Mouse (Mus musculus): ENCODE results near the gene Igfn1.

Gene Igfn1

DNA sequence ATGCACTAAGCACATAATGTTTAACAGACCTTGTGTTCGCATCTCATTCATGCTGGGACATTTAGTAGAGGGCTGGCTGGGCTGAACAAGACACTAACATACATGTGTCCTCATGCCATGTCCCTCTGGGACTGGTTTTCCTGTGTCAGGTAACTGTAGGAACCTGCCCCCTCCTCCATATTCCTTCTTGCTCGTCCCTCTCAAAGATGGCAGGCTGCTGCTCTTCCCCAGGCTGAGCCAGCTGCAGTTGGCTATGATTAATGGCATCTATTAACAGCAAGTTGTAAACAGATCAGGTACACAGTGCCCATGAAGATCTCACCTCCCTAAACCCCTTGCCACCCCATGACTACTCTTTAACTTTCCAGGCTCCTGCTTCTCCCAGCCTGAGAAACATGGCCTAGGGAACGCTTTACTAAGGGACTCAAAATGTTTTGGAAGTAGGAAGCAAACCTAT lies at the start of gene Igfn1:
TSS of gene Igfn1 (minus strand) at position 51 of the 457 bp plus-strand sequence.
- DNase-seq, result no peak

DNA sequence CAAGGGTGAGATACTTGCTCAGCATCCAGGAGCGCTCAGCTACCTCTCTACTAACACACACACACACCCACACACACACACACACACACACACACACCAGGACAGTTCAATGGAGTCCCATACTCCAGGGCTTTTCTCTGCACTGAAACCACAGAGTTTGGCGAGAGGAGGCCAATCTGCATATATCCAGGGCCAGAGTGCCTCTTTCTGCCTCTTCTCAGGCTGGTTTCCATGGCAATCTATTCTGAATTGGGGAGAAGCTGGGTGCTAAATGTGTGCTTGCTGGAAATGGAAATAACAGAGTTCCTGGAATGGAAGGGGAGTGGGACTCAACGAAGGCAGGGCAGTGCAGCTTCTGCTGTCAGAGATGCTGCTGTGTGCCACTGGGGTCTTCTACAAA lies 49.6 kb upstream of the Igfn1 start:
- DNase-seq, result no peak

DNA sequence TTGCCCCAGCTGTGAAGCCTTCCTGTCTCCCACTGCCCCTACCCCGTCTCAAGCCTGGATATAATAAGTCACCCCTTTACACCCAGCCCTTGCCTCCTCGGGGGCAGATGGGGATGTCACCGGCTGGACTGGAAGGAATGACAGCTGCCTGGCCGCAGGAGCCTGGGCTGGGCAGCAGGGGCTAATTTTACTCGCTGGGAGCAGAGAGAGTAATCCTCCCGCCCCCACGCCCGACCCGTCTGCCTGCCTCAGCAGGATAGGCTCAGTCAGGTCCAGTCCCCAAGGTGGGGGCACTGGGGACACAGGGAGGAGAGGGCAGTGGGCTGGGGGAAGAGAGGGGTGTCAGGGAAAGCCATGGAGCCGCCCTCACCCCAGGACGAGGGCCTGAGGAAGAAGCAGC lies 46.4 kb upstream of the Igfn1 start, which contains the start of gene Cacna1s:
TSS of gene Cacna1s (plus strand) at position 204 of the 400 bp plus-strand sequence.
- no peak for DNase-seq

DNA sequence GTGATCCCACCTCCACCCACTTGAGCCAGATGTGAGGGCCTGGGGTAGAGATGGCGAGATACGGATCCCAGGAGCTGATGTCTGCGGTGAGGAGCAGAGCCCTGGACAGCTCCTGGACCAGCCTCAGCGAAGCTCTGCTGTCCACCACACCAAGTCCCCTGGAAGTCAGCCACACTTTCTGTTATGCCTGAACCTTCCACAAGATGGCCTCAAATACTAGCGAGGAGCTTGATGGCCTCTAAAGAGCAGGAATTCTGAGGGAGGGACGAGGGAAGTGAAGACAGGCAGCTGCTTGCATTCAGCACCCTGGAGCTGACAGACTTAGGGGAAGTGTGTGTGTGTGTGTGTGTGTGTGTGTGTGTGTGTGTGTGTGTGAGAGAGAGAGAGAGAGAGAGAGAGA lies 45.3 kb upstream of the Igfn1 start:
- peak; percentile 13 to 17 for DNase-seq

DNA sequence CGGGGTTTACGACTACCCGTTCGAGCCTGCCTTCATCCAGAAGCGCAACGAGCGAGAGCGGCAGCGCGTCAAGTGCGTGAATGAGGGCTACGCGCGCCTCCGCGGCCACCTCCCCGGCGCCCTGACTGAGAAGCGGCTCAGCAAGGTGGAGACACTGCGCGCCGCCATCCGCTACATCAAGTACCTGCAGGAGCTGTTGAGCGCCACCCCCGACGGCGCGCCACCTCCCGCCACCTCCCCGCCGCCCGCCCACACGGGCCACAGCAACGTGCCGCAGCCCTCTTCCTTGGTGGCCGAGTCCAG lies 44.8 kb upstream of the Igfn1 start:
- peak; percentile 35 to 43 for DNase-seq

DNA sequence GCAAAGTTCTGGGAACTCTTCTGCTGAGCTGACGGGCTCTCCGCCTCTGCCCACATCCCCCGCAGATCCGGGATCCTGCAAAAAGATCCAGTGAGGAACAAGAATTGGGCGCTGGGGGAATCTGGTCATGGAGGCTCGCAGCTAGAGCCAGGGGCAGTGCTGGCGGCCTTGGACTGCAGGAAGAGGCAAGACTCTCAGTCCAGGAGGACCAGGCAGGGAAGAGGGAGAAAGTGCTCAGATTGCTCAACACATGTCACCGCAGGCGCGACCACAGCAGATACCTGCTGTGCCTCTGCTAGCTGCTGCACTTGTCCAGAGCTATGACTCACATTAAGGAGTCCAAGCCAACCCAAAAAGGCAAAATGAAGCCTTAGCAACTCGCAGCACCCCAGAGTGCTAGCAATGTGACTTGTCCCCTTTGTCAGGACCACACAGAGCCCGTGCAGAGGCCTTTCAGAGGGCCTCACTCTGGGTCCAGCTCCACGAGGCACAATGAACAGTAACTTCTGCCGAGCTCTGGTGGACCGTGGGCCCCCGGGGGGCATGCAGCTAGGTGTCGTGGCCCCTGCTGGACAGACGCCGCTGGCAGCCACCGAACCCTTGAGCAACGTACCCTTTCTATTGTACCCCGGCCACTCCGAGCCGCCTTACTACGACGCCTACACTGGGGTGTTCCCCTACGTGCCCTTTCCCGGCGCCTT lies 44.3 kb upstream of the Igfn1 start, which contains the start of gene Ascl5:
TSS of gene Ascl5 (plus strand) at position 493 of the 701 bp plus-strand sequence.
- no peak for DNase-seq

DNA sequence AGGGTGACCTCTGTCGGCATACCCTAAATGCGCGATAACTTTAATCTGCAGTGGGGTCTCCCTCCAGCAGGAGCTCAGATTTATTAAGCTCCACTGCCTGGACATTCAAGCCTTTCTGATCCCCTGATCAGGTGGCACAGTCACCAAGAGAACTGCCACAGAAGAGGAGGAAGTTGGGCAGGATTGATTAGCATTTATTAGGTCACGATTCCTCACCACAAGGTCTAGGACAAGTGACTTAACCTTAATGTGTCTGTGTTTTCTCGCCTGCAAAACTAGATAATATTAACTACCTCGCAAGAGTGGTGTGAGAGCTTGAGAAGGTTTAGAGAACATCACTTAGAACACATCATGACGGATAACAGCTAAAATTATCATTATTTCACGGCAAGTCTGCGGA lies 41.8 kb upstream of the Igfn1 start:
- no peak for DNase-seq

DNA sequence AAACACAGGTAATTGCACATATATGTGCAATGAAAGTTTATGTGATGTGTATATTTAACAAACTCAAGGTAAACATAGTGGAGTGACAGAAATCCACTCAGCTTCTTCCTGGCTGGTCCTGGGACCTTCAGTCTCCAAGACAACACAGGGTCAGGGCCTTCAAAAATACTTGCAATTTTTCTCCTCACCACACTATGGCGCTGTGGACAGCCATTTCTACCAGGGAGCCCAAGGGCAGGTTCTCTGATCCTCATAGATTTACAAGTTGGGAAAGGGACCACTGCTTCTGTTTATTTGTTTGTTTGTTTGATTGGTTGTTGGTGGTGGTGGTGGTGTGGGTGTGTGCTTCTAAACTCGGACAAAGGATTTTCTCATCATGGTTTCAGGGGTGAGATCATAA lies 41.3 kb upstream of the Igfn1 start:
- no peak for DNase-seq

DNA sequence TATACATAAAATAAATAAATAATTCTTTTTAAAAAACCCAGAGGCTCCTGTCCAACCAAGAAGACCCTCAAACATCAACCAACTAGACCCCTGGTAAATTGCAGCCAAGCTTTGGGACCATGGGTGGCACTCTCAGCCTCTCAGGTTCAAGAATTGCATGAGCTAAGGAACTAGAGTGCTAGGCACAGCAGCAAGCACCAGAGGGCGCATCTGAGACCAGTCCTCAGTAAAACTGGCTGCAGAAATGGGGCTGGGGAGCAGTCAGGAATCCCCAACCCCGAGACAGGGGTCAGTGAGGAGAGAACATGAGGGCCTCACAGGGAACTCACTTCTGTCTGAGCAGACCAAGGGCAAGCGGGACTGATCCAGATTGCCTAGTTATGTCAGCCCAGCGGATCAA lies 39.6 kb upstream of the Igfn1 start:
- peak; percentile 60 to 67 for DNase-seq

DNA sequence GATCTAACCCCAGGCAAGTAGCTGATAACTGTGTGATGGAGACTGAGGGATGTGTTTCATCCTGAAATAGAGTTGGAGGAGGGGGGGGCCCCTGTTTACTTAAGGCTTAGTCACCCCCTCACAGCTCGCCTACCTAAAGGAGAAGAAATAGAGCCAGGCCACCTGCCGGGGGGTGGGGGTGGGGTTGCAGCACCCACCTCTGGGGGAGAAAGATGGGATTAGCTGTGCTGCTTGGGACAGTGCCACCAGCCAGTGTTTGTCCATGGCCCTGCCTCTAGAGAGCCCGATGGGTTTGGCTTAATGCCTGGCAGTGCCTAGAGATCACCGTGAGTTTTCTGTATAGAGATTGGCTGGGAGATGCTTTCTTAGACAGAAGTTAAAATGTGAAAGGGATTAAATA lies 34.7 kb upstream of the Igfn1 start:
- no peak for DNase-seq

DNA sequence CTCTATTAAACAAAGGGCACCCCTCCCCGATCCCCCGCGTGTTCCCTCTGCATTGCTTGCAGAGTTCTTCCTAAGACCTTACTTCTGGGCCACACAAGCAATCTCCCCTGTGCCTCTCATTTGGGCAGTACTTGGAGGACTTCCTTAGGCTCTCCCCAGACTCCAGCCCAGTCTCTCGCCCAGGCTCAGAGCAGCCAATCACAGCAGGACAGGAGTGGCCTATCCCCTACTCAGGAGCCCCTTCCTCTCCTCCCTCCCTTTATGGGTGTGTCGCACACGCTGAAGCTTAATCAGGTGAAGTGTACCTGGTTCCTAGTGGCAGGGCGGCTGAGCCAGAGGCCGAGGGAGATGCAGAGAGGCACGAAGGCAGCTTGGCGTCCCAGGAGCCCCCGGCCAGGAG lies 34.3 kb upstream of the Igfn1 start:
- no peak for DNase-seq

DNA sequence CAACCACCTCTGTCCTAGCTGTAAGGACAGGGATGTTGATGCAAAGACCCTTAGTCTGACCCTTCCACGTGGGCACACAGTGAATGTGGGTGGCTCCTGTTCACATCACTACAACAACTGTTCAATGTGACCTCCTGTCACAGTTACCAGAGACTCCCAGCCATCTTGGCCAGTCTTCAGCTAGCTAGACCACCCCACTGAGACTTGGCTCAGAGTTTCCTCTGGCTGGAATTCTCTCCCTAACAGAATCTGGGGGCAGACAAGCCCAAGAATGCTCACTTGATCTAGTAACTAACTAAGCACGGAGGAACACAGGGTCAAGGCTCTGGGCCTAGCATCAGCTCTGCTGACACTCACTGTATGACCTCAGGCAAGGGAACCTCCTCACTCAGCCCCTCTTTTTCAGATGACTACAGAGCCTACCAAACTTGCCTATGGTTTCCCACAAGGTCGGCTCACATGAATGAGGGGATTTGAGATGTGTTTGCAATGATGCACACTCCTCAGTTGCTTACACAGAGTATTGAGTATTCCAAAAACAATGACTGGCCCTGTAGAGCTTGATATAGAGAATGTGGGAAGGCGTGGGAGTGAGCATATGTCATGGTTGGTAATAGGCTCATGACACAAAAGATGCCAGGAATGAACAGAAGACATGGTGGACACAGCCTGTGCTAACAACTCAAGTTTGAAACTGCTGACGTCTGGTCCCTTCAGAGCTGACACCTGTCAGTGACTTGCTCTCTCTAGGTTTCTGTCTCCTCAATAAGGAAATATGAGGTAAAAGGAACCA lies 32.8 kb upstream of the Igfn1 start:
- DNase-seq, result no peak

DNA sequence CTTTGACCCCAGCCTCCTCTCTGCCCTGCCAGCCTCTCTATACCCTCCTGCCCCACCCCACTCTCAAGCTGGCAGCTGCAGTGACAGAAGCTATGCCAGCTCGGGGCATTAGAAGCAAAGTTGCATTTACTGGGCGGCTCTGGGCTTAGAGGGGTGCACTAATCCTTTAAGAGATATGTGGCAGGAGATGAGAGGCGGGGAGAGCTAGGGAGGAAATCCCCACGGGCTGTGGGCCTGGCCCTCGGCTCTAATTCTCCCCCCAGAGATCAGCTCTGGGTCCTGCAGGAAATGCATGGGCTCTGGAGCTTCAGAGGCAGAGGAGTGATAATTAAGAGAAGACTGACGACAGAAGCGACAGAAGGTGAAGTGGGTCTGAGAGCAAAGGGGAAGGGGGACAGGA lies 26.8 kb upstream of the Igfn1 start:
- no peak for DNase-seq

DNA sequence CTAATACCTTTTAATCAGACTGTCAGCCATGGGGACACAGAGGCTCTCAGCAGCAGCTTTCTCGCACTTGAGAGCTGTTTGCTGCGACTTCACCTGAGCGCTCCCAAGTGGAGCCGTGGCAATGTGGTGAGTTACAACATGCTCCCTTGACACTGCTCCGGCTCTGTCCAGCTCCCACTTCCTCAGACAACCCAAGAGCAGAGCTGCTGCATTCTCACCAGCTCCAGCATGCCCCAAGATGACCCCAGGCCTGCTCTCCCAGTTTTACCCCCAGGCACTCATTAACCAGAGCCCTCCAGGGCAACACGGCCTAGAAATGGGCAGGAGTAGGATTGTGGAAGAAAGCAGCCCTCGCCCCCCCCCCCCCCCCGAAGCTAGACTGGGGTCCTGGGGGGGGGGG lies 25.6 kb upstream of the Igfn1 start:
- no peak for DNase-seq

DNA sequence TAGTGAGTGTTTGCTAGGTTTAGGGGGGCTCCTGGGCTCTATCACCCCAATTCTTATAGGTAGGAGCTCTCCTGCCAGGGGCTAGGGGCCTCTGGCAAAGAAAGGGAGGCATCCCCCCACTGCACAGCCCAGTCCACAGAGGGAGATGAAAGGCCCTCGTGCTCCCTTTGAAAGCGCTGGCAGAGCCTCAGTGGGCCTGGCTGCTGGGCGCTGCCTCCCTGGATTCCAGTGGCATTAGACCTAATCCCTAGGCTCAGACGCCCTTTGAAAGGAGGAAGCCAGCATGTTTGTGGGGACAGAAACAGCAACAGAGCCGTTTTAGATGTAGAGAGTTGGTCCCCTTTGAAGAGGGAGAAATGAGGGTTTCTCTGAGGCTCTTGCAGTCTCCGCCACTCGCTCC lies 24.1 kb upstream of the Igfn1 start:
- DNase-seq, result no peak

DNA sequence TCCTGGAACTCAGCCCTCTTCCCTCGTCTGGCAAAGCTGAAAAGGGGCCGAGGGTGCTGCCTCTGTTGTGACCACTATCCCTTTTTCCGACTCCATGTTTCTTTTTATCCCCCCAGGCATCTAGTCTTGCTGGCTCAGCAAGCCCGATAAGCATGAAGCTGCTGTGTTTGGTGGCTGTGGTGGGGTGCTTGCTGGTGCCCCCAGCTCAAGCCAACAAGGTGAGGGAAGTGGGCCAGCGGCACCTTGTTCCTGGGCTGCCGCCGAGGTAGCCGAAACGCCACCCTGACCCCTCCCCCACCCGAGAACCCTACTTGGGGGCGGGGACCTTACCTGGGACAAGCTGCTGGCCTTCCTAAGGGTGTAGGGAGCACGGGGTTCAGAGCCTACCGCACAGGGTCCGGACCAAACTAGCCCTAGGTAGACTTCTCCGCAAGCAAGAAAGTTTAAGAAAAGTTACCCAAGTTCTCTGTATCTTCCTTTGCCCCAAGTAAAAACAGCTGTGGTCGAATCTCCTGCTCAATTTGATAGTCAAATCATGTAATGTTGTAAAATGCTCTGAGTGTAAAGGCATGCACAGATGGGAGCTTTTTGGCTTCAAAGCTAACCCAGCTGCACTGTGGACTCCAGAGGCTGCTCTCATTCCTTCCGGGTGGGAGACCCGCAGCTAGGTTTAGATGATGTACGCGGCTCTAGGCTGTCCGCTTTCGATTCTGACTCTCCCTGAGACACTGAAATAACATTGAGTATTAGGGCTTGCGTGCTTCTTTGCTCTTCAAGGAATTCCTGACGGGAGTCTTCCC lies 12.4 kb upstream of the Igfn1 start:
- DNase-seq, result peak; percentile 51 to 62

DNA sequence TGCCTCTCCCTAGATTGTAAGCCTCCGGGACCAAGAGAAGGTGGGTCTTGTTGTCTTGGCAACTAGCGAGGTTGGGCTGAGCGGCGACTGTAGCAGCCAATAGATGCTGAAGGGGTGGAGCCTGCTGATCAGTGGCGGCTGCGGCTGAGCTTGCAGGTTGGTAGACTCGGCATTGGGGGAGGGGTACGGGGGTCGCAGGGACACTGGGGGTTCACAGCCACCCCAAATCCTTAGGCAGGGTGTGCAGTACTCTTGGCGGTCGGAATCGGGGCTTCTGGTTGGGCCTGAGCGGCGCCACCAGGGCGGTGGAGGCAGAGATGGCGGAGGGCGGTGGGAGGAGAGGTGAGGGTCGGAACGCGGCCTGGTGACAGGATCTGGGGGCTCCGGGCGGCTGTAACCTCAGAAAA lies 11.8 kb upstream of the Igfn1 start:
- peak; percentile 86 to 89 for DNase-seq

DNA sequence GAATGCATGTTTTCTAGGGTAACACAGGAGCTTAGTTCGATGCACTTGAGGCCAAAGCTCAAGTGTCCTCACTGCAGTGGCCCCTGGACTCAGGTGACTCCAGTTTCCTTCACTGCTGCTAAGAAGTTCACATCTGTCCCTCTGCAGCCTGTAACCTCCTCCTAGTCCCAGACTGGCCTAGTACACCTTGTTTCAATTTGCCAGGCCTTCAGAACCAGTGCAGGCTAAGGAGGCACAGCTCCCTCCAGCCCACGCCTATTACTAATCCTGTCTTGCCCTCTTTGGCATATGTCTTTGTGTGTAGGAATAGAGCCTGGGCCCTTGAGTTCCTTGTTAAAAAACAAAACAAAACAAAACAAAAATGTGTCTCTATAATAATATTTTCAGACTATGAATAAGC lies 11.2 kb upstream of the Igfn1 start:
- no peak for DNase-seq

DNA sequence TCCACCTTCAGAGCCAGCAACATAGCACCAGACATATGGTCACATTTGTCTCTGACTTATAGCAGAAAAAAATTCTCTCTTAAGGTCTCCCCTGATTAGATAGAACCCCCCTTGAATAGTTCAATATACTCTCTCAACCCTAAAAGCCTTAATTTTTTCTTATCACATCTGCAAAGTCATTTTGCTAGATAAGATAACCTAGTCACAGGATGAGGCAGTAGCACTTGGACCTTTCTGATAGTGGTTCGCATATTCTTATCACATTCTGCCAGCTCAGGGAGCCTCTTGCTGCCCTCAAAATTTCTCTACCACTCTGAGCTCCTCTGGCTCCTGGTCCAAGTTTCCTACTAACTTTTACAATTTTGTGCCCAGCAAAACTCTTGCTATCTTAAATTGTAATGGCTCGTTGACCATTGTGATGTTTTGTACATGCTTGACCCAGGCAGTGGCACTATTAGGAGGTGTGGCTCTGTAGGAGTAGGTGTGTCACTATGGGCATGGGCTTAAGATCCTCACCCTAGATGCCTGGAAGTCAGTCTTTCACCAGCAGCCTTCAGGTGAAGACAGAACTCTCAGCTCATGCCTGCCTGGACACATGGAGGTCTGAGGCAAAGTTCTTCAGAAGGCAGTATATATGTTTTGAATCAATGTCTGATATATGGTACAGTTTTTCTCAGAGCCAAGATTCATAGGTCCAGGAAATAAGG lies 8.8 kb upstream of the Igfn1 start:
- no peak for DNase-seq

DNA sequence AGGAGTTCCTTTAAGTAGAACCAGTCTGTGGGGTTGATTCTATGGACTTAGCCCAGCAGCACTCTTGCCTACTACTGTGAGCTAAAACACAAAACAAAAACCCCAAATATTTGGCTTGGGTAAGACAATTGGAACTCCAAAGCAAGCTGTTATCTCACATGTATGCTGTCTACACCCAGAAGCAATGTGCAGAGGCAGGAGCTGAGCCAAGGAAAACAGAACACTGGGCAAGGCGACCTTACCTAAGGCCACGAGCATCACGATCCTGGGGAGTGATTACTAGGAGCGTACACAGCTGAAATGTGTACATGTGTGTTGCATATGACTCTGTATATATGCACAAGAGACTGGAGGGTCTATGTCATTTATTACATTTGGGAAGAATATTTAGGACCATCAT lies 7.4 kb upstream of the Igfn1 start:
- no peak for DNase-seq

DNA sequence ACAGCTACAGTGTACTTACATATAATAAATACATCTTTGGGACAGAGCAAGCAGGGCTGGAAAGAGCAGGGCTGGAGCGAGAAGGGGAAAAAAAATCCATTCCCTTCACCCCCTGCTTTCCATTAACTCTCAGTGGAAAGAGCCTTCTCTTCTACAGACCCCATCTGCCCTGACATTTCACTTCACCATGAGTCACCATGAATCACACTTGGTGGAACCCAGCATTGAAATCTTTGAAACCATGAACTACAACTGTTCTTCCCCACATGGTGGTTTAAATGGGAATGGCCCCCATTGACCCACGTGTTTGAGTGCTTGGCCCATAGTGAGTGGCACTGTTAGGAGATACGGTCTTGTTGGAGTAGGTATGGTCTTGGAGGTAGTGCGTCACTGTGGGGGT lies 4.1 kb upstream of the Igfn1 start:
- DNase-seq, result no peak

DNA sequence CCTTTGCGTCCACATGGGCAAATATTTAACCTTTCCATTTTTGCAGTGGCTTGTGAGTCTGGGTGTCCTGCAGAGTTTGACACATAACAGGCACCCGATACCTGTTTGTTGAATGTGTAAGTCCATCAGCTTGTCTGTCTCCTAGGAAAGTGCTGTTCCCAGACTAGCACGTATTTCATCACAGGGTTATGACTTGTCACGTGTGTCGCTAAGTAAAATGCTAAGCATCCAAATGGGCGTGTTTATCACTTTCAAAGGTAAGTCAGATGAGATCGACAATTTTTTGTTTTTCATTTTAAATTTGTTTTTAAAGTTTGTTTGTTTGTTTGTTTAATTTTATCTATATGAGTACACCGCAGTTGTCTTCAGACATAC lies 2.0 kb upstream of the Igfn1 start:
- DNase-seq, result no peak

Measured in thymus, postnatal 36 days (tissue).